Mouse (Mus musculus) left cerebral cortex, adult 2 months (tissue): ENCODE measurements around the gene Wnt16. TPM values are rescaled to one million over a fixed set of nuclear protein-coding genes. Genes with fewer than 3 reads are reported as not detected.
"Not testable (repeated sequence)": the region's sequence is repeated elsewhere in the genome, so short reads cannot be mapped to it uniquely, and the experiment has no call there.

Experiments used
- DNase-seq, 2 experiments: peaks; one replicate each; pipeline ENCODE4 v3.0.0; 2021 to 2022; ENCODE audit warnings: low spot score in 2 of 2, mixed read lengths in 1 of 2; ENCODE audit errors: extremely low spot score in 1 of 2
- H3K27ac ChIP-seq: fragments of 200-600 bp; 2 replicates; pipeline ENCODE4 v1.8.1; 2022
- H3K4me3 ChIP-seq: fragments of 200-600 bp; 2 replicates; pipeline ENCODE4 v1.8.1; 2022
- CTCF ChIP-seq: fragments of 200-600 bp; IDR thresholded peaks from 2 replicates; pipeline ENCODE4 v1.8.1; 2022; ENCODE audit warnings: antibody characterized with exemption, mild to moderate bottlenecking, moderate library complexity
- intact Hi-C: fragments of 180-260 bp; cut with DNase I; formaldehyde crosslinking; loops from one replicate; pipeline ENCODE4 v1.15.1; 2025
- long read RNA-seq, 2 experiments: library from polyadenylated mRNA; stranded (forward); transcript quantifications; one replicate each; pipeline ENCODE4 v2.0.0; 2021; ENCODE audit warnings: borderline mapping rate in 2 of 2
- total RNA-seq, 2 experiments: library from RNA; stranded (reverse); gene quantifications; 2 replicates each; pipeline ENCODE4 v1.2.3; 2021

The Wnt16 gene
- total RNA-seq: 1 to 10 TPM in 1 of 2 experiments, under 1 TPM in 1; 0.72 to 1.1 TPM
- long read RNA-seq, experiment 1: 0 reads
- long read RNA-seq, experiment 2: 0 reads

DNA sequence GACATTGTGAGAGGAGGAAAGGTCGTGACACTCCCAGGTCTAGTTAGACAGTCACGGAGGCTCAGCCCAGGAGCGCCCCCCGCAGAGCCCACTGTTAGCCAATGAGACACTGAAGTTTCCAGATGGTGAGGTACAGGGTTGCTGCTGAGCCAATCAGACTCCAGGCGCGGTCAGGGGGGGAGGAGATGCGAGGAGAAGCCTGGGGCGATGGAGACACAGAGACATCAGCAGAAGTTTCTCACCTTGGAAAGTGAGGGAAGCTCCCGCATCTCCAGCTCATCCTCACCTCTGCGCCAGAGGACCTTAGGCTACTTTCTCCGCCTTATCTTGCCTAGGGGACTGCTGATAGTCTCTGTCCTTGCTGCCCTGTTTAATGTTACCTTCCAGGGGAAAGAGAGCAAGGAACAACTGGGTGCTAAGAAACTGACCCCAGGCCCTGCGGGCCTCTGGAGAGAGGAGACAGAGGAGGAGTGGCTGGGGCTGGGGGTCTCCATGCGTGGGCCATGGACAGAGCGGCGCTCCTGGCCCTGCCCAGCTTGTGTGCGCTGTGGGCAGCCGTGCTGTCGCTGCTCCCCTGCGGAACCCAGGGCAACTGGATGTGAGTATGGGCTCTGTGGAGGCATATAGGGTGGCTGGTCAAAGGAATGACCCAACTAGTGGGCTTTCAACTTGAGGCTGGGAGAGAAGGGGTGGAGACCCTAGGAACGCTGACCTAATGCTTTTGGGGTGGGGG, at the start of gene Wnt16:
Gene Wnt16, plus strand, starts transcription at position 224 of the 733 bp plus-strand sequence.
- TF ChIP-seq CTCF: no peak
- peak; percentile 27 to 34 for DNase-seq
- Histone ChIP-seq H3K27ac (no peak within 1 kb of the TSS), H3K4me3 (peak within 1 kb of the TSS; percentile 28)
- intact Hi-C loops: no loop called here

DNA sequence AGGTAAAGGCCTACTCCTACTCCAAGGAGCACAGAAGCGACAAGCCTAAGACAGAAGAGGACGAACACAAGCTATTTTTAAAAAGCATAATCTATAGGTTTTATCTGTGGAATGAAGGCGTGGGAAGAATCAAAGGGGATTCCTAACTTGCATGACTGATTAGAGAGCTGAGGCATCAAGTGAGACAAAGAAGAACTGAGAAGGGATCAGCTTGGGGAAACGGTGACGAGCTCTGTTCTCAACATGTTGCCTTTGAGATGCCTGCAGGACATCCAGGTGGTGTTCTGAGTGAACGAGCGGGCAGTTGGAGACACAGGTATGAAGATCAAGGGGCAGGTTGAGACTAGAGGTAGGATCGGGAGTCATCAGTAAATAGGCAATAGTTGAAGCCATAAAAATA, 44.7 kb upstream of the Wnt16 start:
- TF ChIP-seq CTCF: no peak

DNA sequence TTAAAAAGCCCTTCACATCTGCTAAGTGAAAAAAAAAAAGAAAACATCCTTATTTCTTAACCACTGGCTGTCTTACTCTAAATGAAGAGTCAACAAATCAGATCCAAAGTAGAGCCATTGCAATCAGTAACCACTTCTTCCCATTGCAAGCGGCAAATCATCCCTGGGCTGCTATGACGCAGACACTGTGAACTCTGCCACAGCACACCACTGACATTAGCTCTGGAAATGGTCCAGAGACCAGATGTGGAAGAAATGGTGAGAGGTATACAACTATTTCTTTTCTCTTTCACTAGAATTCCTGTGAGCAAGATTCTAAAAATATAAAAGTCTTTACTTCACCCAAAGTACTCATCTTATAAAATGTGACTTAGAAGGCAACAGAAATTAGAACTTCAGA, 41.3 kb upstream of the Wnt16 start:
- DNase-seq: no peak
- no peak for TF ChIP-seq CTCF
- H3K27ac ChIP-seq: no peak overlapping the region
- intact Hi-C loops: no loop called here
- H3K4me3 ChIP-seq: no peak overlapping the region

More for the DNA sequence above, 44.7 kb upstream of the Wnt16 start:
- no peak overlapping the region for H3K4me3 ChIP-seq
- DNase-seq: no peak
- intact Hi-C loops: no loop called here
- no peak overlapping the region for H3K27ac ChIP-seq

DNA sequence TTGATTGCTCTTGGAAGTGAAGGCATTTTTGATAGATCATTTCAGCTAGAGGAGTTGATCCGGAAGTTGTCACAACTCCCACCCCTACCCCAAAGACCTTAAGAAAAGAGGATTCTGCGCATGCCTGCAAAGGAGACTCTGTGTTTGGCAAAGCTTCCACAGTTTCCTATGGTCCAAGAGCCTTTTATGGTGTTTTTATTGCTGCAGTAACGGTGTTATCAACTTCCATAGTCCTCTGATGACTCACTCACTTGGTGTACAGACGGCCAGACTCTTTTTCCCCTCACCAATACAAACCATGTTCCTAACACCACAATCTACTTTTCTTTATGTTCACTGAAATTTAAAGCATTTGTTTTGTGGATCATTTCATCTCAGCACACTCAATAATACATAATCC, 29.2 kb upstream of the Wnt16 start:
- Histone ChIP-seq H3K4me3 (no peak overlapping the region), H3K27ac (no peak overlapping the region)
- intact Hi-C loops: no loop called here
- DNase-seq: no peak
- TF ChIP-seq CTCF: no peak

DNA sequence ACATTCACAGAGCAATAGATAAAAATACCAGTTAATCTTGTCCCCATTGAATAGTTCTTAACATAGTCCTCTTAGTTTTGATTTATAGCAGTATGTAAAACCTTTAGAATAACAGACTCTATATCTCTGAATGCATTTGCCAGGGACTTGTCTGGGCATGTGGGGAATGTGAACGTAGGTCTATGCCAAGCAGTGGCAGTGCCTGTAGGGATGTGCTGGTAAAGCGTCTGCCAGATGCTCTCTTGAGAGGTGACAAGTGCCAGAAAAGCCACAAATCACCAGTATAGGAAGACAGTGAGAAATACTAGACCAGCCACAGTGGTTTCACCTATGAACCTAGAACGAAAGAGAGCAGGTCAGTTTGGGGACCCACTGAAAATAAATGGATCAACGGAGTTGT, 25.5 kb upstream of the Wnt16 start:
- no peak overlapping the region for H3K27ac ChIP-seq
- no peak overlapping the region for H3K4me3 ChIP-seq
- no peak for TF ChIP-seq CTCF
- DNase-seq: no peak
- intact Hi-C loops: no loop called here

DNA sequence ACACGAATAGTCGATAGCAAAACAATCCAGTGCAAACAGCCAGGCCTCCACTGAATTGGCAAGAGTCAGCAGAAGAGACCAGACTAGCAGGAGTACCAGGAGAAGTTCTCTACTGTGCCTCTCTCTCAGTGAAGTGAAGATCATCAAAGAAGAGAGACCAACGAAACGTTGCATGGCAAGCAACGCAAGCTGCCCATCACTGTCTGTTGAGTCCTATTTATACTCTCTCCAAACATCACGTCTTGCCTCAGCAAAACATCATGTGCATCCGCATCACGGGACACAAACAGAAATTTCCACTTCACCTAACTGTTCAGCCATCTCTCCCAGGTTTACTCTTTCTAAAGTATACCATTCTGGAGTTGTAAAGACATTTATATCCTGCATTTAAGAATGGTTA, 23.9 kb upstream of the Wnt16 start:
- DNase-seq, H3K27ac ChIP-seq, intact Hi-C loops, H3K4me3 ChIP-seq: not testable (repeated sequence)

DNA sequence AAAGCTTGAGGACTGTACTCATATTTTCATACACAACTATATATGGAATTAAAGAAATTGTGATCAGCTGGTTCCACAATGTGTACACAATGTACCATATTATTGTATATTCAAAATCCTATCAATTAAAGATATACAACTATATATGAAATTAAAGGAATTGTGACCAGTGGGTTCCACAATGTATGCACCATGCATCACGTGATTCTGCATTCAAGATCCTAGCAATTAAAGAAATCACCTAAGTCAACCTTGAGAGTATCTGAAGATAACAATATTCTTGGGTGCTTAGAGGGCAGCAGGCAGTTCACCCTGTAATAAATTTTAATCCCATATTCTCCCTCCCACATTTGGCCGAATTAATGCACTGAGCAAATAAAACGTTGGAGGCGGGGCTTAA, 22.0 kb upstream of the Wnt16 start:
- H3K27ac ChIP-seq: no peak overlapping the region
- TF ChIP-seq CTCF: no peak
- intact Hi-C loops: no loop called here
- H3K4me3 ChIP-seq: no peak overlapping the region
- no peak for DNase-seq

DNA sequence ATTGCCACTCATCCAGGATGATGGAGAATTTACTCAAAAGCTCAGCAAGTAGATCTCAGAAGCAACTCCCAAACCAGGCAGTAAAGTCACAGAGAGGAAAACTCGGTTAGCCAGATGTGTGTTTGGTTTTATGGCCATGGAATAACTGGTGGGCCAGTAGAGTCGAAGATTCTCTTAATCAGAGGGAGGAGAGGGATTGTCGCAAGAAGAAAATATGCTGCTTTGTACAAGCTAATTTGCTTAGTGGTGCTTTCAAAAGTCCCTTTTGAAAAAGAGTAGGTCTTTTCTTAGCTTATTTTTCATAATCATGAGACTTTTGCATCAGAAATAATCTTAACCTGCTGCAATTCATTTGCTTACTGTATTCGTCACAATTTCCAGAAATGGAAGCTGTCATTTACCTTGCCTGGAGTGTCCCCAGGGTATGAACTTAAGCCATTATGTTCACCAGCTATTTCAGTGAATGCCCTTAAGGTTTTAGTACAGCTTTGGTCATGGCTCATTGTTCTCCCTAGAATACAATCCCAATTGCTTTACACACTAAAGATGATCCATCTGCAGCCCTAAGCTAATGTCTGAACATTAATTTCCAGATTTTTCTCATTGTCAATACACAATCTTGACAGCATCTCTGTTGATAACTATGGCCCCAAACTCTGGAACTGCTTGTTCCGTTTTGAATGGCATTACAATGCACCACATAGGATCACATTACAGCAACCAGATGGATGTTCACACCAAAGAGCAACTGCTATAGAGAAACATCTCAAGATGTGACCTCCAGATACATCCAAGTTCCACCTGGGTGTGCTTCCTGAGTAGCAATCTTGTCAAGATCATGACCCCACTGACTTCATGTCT, 20.0 kb upstream of the Wnt16 start:
- Histone ChIP-seq H3K27ac (no peak overlapping the region), H3K4me3 (no peak overlapping the region)
- intact Hi-C loops: no loop called here
- DNase-seq: no peak
- no peak for TF ChIP-seq CTCF

DNA sequence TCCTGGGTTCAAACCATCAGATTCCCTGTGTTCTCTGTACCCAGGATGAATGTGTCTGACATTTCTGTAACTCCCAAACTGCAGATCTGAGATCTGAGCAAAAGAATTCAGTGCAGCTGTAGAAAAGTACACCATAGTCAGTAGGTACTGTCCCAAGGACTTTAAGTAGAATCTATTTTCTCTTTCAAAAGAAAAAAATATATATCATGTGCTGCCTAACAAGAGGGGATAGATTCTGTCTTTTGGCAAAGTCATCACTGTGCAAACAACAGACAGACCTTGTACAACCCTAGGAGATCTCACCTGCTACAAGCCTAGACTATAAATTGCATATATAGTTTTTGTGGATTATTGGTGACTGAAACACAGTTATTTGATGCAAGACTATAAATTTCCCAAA, 19.4 kb upstream of the Wnt16 start:
- no peak for TF ChIP-seq CTCF
- Histone ChIP-seq H3K4me3 (no peak overlapping the region), H3K27ac (no peak overlapping the region)
- intact Hi-C loops: no loop called here
- no peak for DNase-seq

DNA sequence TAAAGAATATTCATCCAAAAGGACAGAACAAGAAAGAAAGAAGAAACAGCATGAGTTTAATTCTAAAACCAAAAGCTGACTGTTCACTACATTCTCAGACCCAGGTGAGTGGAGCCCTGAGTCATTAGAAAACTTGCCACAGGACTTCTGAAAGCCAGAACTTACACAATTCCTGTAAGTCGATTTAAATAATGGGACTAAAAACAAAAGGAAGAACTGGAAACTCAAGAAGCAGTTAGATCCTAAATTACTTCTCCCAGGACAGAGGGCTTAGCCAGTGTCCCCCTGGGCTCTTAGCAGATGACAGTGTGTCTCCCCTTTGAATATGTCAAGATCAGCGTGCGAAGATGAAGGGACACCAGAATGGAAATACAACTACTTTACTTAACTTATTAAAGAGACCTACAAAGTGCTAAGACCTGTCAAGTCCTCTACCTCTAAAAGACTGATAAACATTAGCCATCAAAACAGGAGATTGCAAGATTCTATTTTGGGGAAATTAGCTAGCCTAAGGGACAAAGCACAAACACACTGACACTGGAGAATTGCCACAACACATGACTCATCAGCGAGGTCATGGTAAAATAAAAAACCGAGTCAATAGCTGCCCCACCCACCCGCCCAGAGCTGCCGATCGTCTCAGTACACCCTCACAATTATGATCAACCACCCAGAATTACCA, 18.0 kb upstream of the Wnt16 start:
- intact Hi-C loops: no loop called here
- no peak for TF ChIP-seq CTCF
- DNase-seq: no peak
- Histone ChIP-seq H3K4me3 (no peak overlapping the region), H3K27ac (no peak overlapping the region)

DNA sequence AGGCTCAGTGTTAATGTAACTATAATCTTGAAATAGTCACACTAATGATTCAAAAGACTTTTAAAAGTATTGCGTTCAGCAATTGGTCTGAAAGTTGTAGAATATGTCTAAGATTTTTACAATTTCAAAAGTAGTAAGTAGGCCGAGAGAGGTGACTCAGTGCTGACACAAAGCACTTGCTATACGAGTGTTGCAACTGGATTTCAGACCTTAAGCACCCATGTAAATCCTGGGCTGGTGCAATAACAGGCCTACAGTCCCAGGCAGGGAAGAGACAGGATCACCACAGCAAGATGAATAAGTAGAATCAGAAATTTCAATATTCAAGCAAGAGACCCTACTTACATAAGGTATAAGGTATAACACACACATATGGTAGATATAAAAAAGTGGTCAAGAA, 10.1 kb upstream of the Wnt16 start:
- TF ChIP-seq CTCF: no peak

More for the DNA sequence above, 10.1 kb upstream of the Wnt16 start:
- H3K4me3 ChIP-seq: no peak overlapping the region
- no peak overlapping the region for H3K27ac ChIP-seq
- intact Hi-C loops: no loop called here
- no peak for DNase-seq
